Mouse (Mus musculus): ENCODE results near the gene Nemp1.

DNA sequence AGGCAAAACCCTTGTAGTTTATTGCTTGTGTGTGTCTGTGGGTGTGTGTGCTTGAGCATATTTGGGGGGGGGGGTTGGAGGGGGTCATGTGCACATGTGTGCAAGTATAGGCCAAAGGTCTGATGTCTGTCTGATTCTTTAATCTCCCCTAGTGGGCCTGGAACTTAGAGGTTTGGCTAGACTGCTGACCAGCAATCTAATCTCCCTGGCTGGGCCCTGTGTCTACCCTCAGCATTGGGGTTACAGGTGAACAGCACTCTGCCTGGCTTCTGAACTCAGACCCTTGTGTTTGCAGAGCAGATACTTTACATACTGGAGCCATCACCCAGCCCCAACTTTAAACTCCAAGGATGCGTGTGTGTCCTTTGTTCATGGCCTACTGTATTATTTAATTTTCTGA is 12.5 kb downstream of the Nemp1 start:
- no peak for TF ChIP-seq CTCF (IDR thresholded peaks at IDR 0.05; ENCODE audit: low read depth)
- no peak for TF ChIP-seq EP300 (IDR thresholded peaks at IDR 0.05; ENCODE audit: low read depth)
